Mouse (Mus musculus) left cerebral cortex, adult 2 months (tissue): Measurements from ENCODE around the gene Tmem181a. TPM values are rescaled to one million over a fixed set of nuclear protein-coding genes. Genes with fewer than 3 reads are reported as not detected.
"Not testable (repeated sequence)": the region's sequence is repeated elsewhere in the genome, so short reads cannot be mapped to it uniquely, and the experiment has no call there.

ENCODE experiments used
- DNase-seq, 2 experiments: peaks; one replicate each; pipeline ENCODE4 v3.0.0; 2021 to 2022; ENCODE audit warnings: low spot score in 2 of 2, mixed read lengths in 1 of 2; ENCODE audit errors: extremely low spot score in 1 of 2
- H3K27ac ChIP-seq: fragments of 200-600 bp; 2 replicates; pipeline ENCODE4 v1.8.1; 2022
- H3K4me3 ChIP-seq: fragments of 200-600 bp; 2 replicates; pipeline ENCODE4 v1.8.1; 2022
- intact Hi-C: fragments of 180-260 bp; cut with DNase I; formaldehyde crosslinking; loops from one replicate; pipeline ENCODE4 v1.15.1; 2025
- total RNA-seq, 2 experiments: library from RNA; stranded (reverse); gene quantifications; 2 replicates each; pipeline ENCODE4 v1.2.3; 2021

The Tmem181a gene
- total RNA-seq, 2 experiments from 2014 or later: 62.8 to 63.6 TPM

DNA sequence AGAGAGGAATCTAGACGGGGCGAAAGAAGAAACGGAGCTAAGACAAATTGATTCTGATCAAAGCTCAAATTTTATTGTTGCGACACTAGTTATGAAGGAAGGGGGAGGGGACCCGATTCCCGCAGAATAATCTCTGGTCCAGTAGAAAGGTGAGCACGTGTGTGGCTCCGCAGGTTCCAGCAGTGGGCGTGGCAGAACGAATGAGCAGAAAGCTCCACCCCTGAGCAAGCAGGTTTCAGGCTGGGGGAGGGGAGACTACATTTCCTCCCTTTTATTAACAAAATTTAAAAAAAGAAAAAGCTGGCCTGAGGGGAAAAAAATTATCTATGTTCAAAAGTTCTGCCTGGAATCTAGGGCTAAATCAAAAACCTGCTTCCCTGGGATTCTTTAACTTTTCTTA lies 68.4 kb downstream of the Tmem181a start:
- intact Hi-C loops, H3K4me3 ChIP-seq, H3K27ac ChIP-seq, DNase-seq: not testable (repeated sequence)

DNA sequence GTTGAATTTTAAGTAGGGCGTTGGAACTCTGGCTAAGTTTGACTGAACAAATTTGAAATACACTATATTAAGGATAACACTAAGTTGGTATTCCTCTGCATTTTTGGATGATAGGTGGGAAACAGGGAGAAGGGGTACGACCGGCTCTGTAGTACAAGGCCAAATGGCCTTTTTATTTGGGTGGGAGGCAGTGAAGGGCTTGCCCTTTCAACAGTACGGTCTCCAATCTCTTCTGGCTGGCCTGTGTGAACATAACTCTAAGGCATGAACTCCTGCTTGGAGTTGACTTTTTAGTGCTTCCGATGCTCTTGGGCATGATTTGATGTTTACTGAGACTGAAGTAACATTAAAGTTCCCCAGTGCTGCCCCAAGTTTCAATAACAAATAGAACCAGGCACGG lies 68.9 kb downstream of the Tmem181a start:
- H3K4me3 ChIP-seq, H3K27ac ChIP-seq, intact Hi-C loops, DNase-seq: not testable (repeated sequence)

GRCm38 (mm10) chr17:6327554-6327953 lies 70.9 kb downstream of the Tmem181a start:
- intact Hi-C loops, DNase-seq, H3K27ac ChIP-seq, H3K4me3 ChIP-seq: not testable (repeated sequence)

DNA sequence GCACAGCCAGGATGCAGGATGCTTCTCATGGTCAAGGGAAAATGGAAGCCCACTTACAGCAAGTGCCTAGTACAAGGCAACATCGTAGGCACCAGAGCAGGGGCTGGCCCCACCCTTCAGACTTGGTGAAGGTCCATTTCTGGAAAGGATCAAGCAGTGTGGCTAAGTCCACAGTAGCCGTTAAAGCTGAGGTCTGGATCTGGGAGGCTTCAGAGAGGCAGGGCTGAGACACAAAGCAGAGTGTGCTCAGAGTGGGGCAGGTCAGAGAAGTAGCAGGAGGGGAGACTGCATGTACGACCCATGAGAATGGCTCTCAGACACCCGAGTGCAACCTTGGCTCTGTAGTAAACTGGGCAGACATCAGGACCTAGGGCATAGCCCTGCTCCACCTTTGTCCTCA lies 72.3 kb downstream of the Tmem181a start:
- H3K27ac ChIP-seq, DNase-seq, intact Hi-C loops, H3K4me3 ChIP-seq: not testable (repeated sequence)

GRCm38 (mm10) chr17:6342606-6343294 lies 86.1 kb downstream of the Tmem181a start:
- H3K27ac ChIP-seq, intact Hi-C loops, H3K4me3 ChIP-seq, DNase-seq: not testable (repeated sequence)

- H3K4me3 ChIP-seq, intact Hi-C loops, DNase-seq, H3K27ac ChIP-seq: not testable (repeated sequence)
Measured at GRCm38 (mm10) chr17:6355256-6355655, 98.6 kb downstream of the Tmem181a start.

Other genes with a start within 250 kb of the Tmem181a start
- gene Serac1, start 177.1 kb upstream of the Tmem181a start, total RNA-seq: 10 to 100 TPM; 17.5 to 17.7 TPM
- 100 to 1,000 TPM; 103 to 106 TPM for gene Gtf2h5, start 177.1 kb upstream of the Tmem181a start, total RNA-seq
- gene Tulp4, start 150.4 kb upstream of the Tmem181a start, total RNA-seq: 100 to 1,000 TPM; 342 to 345 TPM
- 10 to 100 TPM; 12.2 to 17.0 TPM for gene Dynlt1a, start 60.6 kb downstream of the Tmem181a start, total RNA-seq
- gene Dynlt1b, start 173.3 kb downstream of the Tmem181a start, total RNA-seq: 10 to 100 TPM; 42.0 TPM